Mouse (Mus musculus) thymus, adult 18-20 months (tissue): ENCODE data around the gene Fam122a.

Experiments used
- DNase-seq, 2 experiments: peaks; one replicate each; pipeline ENCODE4 v3.0.0; 2022; ENCODE audit warnings: mixed read lengths in 2 of 2

The Fam122a gene

DNA sequence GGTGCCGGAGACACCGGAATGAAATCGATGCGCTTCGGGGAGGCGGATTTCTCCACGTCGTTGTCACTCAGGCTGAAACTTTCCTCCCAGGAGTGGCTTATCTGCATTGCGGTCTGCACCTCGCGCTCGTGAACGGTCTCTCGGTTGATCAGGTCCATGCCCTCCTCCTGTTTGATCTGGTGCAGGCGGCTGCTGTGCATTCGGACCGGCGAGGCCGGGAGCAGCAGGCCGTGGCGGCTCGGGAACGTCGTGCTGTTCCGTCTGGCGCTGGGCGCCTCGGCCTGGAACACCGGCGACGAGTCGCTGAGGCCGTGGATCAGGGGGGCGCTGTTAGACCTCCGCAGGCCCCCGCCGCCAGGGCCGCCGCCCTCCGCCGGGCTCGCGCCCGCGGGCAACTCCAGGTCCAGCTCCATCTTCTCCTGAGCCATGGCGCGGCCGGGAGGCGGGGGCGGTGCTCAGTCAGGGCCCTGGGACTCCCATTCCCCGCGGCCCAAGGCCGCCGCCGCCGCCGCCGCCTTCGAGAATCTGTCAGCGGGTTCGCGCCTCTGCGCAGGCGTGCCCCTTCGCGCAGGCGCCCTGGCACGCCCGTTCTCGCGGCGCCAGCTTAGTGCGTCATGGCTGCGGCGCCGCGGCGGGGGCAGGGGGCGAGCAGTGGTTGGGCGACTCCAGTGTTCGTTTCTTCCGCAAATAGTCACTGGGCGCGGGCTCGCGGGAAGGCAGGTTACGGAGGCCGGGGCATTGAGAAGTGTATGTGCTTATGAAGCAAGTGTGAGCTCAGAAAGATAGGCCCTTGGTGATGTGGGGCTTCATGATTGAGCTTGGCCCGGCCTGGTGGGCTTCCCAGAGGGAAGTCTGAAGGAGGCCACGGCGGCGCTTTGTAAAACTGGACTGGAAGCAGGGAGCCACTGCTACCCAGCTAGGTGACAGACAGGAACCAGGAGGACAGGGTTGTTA lies at the start of gene Fam122a:
TSS of gene Fam122a (minus strand) at position 428 of the 954 bp plus-strand sequence.
- DNase-seq: peak; percentile 83

DNA sequence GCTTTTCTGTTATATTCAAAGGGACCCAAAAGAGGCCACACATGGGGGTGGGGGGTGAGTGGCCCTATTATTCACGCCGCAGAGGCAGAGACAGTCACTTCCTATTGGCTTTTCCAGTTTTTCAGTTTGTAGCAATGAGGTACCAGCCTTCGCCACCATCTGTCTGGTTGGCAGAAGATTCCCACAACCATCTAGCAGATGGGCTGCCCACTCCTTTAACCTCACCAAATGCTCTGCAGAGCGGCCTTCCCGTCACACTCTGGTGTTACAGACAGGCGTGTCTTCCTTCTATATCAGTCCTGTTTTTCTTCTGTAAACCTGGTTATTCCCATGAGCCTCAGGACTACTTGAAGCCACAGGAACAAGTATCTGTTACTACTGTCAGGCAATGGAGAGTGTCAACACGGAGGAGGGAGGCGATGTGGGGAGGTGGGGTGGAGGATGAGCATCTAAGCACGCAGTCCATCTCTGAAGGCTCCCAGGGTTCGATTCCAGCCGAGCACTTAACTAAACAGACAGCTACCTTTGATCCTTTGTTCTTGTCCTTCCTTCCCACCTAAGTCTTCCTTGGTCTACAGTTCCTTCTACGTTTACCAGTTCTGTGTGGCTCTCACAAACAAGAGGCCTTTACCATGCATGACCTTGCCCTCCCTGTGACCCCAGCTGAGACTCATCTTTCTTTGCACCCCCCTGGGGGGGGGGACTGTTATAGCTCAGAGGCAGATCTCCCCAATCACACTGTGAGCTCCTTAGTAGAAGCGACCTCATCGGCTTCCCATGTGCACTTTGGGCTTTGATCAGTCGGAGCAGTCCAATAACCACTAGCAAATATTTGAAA lies 46.5 kb upstream of the Fam122a start:
- DNase-seq: no peak

DNA sequence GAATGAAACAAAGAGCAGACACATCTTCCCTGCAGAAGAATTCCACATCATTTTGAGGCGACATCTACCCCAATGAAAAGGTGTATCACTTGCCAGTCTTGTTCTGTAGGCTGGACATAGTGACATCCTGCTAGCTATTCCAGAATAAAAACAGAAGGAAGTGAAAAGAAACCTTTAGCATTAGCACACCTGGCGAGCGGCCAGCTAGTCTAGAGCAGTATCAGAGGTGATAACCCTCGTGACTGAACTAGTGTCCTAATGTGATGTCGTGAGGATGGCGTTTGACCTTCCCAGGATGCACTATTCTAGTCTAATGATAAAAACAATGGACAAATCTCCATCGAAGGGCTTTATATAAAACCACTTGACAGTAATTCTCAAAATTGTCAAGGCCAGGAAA lies 44.8 kb upstream of the Fam122a start:
- DNase-seq: no peak

DNA sequence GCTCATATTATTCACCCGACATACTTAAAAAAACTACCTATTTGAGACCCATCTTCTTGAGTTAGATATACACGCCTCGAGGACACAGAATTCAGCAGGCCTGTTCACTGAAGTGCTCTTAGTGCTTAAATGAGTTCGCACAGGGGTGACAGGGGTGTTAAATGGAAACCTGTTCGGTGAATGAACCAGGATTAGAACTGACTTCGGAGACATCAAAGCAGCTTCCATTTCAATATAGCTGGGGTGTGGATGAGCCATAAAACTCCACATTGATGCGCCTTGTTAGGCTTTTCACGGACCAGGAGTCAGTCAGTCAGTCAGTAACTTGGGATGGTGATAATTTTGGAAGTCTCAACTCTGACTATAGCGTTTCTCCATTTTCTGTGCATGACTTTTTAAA lies 44.0 kb upstream of the Fam122a start:
- no peak for DNase-seq

DNA sequence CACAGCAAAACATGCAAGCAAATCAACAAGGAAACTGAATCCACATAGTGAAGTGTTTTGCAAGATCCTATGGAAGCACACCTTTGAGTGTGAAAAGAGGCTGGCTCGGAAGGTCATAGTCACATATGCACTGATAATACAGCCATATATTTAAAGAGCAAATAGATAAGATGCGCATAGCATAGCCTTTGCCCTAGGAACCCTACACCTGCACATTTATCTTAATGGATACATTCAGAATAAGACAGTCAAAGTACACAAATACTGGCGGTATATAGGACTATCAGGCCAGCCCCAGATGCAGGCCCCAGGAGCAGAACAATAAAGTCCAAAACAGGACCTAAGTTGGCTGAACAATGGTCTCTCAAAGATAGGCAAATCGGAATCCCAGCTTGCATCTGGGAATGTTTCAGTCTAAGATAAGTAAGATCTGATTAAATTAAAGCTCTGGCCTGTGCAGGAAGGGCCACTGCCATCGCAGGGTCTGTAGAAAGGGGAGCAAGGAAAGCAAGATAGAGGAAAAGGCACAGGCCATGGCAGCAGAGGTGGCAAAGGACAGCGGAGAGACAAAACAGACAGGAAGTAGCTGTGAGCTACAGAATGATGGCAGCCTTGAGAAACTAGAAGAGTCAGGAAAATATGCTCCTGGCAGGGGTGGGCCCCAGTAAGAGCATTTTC lies 42.7 kb upstream of the Fam122a start:
- DNase-seq: no peak

DNA sequence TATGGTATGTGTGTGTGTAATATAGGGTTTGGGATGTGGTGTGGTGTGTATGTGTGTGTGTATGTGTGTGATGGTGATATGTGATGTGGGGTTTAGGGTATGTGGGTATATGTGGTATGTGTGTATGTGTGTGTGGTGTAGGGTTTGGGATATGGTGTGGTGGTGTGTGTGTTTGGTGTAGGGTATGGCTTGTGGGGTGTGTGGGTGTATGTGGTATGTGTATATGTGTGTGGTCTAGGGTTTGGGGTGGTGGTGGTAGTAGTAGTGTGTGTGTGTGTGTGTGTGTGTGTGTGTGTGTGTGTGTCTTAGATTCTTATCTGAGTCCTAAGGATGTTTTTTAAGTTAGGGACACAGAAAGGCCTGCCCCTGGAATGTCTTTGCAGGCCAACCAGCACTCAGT lies 41.2 kb upstream of the Fam122a start:
- no peak for DNase-seq

DNA sequence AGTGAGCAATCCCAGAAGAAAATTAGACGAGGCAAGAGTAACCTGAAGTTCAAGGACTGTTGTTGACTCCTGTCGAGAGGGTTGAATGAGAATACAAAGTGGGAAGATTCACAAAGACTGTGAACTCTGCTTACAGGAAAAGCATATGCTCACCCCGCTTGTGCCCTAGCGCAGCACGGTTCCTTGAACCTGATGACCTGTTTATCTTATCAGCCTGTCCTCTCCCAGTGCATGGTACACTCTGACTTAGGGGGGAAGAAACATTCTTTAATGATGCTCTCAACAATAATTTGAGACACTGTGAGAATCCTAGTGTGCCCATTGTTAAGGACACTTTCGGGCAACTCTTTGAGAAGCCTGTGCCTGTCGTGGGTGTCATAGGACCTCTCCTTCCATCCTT lies 39.9 kb upstream of the Fam122a start:
- no peak for DNase-seq

DNA sequence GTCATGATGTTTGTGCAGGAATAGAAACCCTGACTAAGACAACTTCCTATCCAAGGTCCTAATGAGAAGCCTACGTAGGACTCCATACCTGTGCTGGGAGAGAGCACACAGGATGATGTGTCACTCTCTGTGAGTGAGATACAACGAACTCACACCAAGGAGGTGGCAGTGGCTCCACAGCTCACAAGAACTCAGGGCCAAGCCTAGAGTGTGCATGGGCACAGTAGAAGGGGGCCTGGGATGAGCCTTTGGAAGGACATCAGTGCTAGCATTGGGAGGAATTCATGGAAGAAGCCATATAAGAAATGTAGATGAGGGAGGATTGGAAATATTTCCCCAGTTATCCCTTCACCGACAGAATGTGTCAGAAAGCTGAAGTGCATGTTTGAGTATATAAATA lies 38.8 kb upstream of the Fam122a start:
- no peak for DNase-seq

DNA sequence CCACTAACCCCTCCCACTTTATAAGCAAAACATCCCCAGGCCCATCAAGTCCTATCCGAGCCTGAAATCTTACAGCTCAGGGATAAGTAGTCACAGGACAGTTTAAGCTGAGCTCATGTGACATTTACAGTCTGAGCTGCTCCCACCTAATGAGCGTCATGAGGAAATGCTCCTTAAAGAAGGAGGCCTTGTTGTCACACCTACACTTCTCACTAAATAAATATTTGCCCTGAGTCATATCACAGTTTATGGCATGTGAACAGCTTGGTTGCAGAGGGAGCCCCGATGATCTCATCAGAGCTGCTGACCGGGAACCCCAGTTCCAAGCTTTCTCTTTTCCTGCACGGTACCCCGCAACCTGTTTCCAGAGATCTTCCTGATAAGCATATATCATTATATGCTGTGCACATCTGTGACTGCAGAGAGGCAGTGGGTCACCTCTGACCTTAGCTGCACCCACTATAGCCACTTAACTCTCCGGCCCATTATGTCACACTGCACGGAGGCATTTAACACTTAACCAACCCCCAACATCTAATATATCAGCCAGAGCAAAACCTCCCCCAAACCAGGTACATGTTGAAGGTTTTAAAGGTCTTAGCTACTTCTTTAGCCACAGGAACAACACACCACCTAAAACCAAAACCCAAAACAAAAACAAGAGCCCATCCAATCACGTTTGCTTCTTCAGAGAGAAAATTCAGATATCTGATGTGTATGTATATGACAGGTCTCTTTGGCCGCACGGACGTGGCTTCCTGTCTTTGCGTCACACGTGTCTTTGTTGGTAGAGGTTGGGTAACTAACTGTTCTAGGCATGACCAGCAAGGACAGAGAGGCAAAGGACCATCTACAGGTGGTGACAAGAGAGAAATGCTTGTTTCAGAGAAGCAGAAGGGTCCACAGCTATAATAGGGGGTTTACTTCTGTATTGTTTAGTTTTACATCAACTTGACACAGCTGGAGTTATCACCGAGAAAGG lies 37.8 kb upstream of the Fam122a start:
- DNase-seq: no peak

DNA sequence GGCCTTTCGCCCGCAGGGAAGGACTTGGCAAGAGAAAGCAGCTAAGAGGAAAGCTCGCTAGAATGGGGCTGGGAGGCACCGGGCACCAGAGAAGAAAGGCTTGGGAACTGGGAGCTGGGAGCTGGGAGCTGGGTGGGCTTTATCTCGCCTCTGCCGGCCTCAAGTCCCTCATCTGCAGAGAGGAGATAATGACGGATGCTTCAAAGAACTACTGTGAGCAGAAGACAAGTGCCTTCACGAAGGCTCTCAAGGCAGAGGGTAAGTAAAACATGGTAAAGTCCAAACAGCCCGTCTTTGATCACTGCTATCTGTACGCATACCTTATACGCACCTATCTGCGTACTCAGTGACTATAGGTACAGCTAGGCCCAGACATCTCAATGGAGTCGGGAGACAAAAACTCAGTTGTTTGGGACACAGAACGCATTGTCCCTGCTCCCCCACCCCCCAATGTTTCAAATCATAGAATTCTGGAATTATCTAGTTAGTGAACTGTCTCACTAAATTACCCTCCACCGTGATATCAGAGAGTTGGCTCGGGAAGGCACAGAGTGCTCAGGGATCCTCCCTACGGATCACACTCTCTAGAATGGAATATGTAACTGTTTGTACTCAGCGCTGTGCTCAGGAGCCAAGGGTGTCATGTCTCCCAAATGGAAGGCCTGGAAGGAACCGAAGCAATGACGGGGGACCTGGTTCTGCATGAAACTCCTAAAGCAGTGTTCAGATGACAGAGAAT lies 36.1 kb upstream of the Fam122a start:
- DNase-seq: no peak

DNA sequence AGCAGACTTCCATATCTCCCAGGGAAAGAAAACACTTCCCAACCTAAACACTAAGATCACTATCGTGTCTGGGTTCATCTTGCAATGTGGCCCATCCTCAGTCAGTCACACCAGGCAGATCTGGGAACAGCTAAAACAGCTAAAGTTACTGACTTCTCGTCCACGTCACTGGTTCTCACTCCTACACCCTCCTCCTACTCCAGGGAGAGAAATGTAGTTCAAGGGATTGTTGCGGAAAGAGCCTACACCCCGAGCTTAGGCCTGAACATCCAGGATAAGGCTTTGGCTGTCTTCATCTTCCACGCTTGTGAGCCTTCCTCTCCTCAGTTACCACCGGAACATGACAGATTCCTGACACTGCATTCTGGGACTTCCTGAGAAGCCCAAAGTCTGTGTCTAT lies 34.8 kb upstream of the Fam122a start:
- no peak for DNase-seq

DNA sequence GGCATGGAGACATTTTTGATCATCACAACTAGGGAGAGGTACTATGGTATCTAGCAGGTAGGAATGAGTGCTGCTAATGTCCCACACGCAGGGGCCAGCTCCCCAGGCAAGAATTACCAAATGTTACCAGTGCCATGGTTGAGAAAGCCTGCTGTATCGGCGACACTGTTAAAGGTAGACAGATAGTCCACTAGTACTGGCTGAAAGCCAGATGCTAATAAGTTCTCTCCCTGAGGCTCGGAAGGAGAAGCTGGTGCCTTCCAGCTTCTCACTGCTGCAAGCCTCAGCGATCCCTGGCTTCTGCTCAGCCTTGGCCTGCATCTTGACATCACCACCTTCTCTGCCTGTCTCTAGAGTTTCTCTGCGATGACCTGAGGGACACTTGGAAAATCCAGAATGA lies 32.2 kb upstream of the Fam122a start:
- DNase-seq: no peak

DNA sequence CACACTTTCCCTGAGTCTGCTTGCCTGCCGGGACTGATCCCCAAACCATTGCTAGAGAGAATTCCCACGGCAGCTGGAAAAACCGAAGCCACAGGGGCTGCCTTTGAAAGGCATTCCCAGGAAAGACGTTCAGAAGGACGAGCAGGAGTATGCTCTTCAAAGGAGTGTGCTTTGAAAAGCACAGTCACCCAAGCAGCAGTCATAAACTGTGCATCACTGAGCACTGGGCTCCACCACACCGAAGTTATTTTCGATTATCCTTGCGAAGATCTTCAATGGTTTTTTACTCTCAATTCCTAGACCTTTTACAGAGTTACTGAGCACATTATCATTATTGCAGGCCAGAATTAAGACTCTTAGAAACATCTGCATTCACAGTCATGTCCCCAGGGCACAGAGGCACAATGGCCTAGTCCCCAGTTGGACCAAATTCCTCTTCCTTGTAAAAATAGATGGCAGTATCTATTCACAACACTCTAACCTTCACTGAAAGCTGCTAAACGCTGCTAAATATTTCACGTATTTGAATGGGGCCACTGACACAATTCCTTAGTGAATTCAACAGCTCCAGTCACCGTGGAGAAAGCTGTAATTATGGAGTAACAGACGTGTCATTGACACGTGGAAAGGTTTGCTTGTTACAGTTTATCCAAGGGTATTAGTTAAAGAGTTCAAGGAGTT lies 31.1 kb upstream of the Fam122a start:
- DNase-seq: no peak

DNA sequence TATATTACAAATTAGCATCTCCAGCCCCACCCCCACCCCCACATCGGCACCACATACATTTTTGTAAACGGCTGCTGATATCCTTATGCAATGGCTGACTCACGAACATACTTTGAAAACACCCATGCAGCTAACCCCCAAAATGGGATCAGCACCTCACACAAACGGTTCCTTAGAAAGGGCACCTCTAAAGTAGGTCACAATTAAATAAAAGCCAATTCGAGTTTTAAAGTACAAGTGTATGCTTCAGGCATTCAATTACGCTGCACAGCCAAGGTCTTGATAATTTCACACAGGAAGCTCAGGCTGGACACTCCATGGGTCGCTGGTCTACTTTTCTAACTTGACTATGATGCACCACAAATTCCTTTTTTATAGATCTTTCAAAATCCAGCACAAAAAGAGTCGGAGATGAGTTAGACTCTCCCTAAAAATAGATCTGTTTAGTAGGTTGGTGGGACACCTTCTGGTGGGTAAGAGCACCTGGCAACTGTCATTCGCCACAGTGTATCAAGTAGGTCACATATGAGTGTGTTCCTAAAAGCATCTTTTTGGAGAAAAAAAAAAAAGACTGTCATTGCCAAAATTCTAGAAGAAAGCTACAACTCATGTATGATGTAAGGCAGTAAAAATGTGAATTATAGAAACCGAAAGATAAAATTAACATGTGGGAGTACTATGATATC lies 25.7 kb upstream of the Fam122a start:
- DNase-seq: peak in 1 of 2 experiments; percentile 18

DNA sequence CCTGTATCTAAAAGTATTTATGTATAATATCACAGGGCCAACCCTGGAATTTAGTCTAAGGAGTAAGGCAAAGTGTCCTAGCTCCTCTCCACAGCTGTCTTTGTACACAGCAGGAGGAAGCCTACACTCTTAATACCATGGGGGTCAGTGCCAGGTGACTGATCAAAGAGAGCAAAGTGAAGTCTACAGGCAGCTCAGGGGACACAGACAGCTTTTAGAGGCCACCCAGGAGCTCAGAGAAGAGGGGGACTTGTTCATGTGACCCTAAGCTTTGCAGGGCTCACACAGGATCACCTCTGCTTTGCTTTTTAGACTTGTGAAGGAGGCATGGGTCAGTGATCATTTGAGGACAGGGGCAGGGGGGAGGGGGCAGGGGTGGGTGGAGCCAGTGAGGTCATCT lies 24.4 kb upstream of the Fam122a start:
- DNase-seq: no peak

DNA sequence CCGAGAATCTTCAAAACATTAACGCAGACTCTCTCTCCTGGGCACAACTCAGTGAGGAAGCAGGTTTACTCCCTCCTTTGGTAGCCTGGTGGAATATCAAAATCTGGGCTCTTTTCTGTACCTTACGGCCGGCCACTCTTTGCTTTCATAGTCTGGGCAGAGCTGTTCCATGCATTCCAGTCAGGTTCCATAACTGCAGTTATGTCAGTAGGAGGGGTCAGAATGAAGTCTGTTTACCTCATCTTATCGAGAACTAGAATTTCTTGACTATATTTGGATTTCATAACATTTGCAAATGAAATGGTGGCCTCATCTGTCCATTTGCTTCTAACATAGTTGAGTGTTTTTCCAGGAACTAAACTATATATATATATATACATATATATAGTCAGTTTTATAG lies 23.3 kb upstream of the Fam122a start:
- no peak for DNase-seq

DNA sequence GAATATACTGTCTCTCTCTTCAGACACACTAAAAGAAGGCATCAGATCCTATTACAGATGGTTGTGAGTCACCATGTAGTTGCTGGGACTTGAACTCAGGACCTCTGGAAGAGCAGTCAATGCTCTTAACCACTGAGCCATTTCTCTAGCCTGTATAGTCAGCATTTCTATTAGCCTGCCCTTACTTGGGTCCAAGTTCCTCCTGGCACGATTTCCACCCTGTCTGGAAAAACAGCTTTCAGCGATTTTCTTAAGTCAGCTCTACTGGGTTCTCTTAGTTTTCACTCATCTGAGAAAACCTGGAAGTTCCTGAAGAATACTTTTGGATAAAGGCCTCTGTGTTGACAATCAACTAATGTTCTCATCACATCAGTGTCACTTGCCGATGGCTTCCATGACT lies 22.1 kb upstream of the Fam122a start:
- no peak for DNase-seq

DNA sequence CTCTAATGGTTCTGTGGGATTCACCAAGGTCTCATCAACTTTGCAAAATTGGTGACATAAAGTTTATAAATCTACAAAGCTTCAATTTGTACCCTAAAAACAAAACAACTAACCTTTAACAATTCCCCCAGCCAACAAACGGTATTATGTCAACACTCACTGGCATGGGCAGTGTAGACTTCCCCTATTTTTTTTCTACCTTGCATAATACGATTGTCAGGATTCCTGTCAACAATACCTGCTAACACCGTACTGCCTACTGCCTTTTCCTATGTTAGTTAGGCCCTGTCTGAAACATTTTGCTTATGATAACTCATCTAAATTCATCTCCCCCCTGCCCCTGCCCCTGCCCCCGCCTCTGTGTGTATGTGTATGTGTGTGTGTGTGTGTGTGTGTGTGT lies 16.7 kb upstream of the Fam122a start:
- DNase-seq: no peak

DNA sequence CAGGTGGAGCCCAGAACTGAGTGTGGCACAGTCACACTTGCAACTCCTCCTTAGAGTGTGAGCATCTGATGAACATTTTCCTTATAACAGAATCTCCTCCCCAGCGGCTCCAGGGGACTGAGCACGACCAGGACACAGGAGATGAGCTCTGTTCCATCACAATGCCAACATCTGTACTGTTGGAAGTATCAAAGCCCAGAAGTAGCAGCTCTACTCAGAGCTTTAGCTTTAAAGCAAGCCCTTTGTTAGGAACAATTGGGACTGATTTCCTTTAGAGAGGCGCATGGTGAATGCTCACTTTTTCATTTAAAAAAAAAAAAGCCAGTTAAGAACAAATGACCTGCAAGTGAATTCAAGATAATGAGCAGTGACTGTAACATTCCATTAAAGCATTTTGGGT lies 14.7 kb upstream of the Fam122a start:
- DNase-seq: no peak

DNA sequence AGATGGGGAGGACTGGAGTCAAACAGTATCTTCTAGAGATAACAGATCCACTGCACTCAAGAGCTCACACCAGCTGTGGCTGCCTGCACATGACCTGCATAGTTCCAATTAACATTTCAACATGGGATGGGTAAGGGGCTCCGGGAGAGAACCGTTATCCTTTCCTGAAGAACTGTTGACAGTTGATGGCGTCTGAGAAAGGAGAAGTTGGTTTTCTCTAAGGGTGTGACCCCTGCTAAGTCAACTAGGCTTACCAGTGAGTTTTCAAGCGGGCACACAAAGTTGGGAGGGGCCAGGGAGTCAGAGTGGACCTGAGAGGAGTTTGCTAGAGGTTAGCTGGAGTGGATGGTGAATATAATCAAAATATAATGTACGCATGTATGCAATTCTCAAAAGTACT lies 13.1 kb upstream of the Fam122a start:
- no peak for DNase-seq
